Mouse (Mus musculus) mesoderm, embryonic 11.5 days (tissue): Measurements from ENCODE around the gene Tmem220.
"Not testable (repeated sequence)": the region's sequence is repeated elsewhere in the genome, so short reads cannot be mapped to it uniquely, and the experiment has no call there.

Source experiments
- DNase-seq: peaks from one replicate; pipeline ENCODE4 v3.0.0-alpha.2; 2012; ENCODE audit warnings: low read depth, low spot score

The Tmem220 gene

GRCm38 (mm10) chr11:67017801-67018591, 7.0 kb upstream of the Tmem220 start:
- peak; percentile 34 for DNase-seq

GRCm38 (mm10) chr11:67019711-67020475, 5.1 kb upstream of the Tmem220 start:
- no peak for DNase-seq

- DNase-seq, result peak; percentile 80
Measured at GRCm38 (mm10) chr11:67020948-67021347, 4.0 kb upstream of the Tmem220 start.

DNA sequence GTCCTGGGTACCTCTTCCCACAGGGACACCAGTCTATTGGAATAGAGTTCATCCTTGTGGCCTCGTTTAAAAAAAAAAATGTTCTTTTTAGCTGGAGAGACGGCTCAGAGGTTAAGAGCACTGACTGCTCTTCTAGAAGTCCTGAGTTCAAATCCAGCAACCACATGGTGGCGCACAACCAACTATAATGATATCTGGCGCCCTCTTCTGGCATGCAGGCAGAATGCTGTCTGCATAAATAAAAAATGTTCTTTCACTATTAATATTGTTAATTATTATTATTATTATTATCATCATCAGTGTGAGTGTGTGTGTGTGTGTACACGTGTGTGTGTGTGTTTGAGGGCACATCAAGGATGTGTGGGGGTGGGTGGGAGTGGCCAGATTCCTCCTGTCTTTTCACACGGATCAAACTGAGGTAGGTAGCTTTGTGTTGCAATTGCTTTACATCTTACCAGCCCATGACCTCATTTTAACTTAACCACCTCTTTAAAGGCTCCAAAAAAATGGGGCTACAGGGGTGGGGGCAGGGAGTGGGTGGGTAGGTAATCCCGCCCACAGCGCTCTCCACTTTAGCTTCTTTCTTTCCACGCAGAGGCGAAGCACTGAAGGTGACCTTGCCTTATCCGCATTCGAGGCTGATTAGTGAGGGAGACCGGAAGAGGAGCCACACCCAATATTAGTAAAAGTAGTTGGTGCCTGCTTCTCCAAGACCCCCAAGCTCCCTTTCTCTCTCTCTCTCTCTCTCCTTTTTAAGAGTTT, 2.4 kb upstream of the Tmem220 start:
- DNase-seq, result no peak

DNA sequence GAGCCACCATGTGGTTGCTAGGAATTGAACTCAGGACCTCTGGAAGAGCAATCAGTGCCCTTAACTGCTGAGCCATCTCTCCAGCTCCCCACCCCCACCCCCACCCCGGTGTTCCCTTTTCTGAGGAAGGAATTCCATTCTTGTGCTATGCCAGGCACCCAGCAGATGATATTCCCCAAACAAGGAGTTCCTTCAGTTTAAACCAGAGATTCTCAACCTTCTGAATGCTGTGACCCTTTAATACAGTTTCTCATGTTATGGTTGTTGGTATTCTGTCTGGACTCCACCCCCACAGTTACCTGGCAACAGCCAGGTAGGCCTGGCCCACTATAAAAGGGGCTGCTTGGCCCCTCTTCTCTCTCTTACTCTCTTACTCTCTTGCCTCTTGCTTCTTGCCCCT, 1.8 kb upstream of the Tmem220 start:
- DNase-seq, result not testable (repeated sequence)

- DNase-seq, result no peak
Measured at GRCm38 (mm10) chr11:67023802-67024340, 1.1 kb upstream of the Tmem220 start.

DNA sequence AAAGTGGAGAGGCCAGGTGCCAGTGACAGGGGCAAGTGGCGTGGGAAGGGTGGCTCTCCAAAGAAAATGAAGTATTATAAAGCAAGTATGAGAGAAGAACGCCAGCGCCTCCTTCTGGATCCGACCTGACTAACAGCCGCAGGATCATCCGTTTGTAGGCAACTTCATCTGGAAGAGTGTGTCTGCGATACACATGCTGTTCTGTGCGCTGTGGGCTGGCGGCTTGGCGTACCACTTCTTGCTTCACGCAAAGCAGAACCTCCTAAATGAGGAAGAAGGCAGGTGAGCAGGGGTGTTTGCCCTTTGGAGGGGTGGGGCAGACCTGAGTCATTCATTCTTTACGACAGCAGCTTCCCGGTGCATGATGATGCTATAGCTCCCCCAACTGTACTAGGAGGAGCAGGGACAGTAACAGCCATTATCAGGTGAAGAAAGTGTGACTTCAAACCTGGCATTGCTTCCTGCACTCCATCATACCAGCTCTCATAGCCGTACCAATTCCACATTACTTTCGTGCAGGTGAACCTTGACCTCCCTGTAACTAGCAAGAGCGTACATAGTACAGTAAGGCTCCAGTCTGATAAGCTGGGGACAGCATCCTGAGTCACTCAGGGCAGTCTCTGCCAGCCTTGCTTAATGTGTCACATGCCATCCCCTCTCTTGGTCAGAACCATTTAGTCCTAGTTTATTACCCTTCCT, 6.1 kb downstream of the Tmem220 start:
- no peak for DNase-seq

DNA sequence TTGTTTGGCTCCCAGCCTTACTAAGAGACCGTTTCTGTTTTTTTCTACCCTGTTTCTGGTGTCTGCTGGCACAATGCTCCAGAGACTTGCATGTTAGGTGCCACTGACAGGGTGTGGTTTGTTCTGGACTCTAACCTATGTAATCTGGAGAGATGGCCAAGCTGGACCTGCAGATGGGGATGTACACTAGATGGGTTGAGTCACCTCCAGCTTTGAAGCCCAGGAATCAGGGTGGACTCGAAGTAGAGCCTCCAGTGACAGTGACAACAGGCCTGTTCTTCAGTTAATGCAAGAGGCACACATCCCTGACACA, 6.6 kb downstream of the Tmem220 start:
- no peak for DNase-seq

- DNase-seq, result no peak
Measured at GRCm38 (mm10) chr11:67034775-67035485, 10.0 kb downstream of the Tmem220 start.

GRCm38 (mm10) chr11:67036229-67036628, 11.3 kb downstream of the Tmem220 start:
- DNase-seq, result no peak

- DNase-seq, result no peak
Measured at GRCm38 (mm10) chr11:67036892-67037291, 11.9 kb downstream of the Tmem220 start.

DNA sequence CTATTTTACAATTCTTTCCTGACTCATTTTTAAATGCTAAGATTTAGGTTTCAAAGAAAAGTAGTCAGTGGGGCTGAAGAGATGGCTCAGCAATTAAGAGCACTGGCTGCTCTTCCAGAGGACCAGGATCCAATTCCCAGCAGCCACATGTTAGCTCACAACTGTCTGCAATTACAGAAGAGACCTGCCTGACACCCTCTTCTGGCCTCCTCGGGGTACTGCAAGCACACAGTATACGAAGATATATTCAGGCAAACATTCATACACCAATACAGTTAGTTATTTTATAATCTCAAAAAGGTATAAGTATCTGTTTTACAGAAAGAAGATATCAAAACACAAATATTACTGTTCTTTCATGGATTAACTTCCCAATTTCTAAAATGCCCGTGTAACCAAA, 14.8 kb downstream of the Tmem220 start:
- no peak for DNase-seq

DNA sequence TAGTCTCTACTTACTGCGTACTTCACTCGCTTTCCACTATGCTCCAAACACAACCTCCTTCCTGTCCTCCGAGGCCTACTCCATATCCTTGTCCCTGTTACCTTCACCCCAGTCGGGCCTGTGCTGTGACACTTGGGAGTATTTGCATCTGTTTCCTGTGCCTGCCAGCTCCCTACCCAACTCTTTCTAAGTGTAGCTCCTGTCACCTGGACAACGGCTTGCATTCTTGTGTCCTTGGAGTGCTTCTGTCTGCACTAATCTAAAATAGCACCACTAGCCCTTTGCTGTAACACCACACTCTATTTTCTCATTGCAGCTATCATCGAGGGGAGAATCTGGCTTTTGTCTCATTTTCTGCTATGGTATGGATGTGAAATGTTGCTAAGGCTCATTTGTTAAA, 15.5 kb downstream of the Tmem220 start:
- DNase-seq, result no peak

GRCm38 (mm10) chr11:67043007-67043406, 18.1 kb downstream of the Tmem220 start:
- peak; percentile 13 for DNase-seq

GRCm38 (mm10) chr11:67044959-67045358, 20.0 kb downstream of the Tmem220 start:
- no peak for DNase-seq

GRCm38 (mm10) chr11:67047199-67047598, 22.2 kb downstream of the Tmem220 start:
- DNase-seq, result no peak

DNA sequence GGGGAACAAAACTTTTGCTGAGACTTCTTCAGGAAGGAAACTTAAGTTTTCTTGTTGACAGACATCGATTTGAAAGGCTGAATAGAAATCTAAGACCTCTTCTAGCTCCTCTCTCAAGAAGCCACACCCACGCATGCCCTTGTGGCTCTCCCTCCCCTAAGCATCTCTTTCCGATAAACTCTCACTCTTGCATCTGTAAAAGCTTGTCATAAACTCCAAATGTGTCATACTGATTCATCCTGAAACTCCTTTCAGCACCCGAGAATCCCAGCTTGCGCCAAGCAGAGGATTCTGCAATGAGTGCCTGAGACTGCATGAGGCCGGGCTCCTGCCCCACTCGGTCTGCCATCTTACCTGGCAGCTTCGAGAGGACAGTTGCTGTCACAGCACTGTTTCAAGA, 23.5 kb downstream of the Tmem220 start:
- DNase-seq, result no peak

GRCm38 (mm10) chr11:67049256-67049655, 24.3 kb downstream of the Tmem220 start:
- no peak for DNase-seq

DNA sequence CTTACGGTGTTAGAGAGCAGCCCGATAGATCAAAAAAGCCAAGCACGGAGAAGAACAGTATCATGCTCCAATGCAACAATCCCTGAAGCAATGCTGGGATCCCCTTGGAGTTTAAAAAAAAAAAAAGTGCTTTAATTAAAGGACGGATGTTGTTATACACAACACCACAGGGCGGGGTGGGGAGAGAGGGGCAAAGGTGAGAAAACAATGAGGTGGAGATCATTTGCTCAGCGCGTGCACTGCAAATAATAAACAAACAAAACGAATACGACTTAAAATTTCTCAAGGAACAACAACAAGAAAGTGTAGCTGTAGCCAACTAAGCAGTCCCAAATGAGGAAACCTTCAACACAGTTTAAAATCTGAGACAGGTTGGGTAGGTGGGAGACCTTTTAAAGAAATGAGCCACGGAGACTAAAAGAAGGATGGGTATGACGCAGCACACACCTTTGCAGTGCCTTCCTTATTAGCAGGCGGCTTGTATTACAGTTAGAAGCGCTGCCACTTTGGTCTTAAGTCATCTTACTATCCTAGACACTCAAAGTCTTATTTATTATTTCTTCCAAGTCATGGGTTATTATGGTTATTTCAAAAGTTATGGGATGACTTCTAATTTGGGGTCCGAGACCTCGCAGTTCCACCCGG, 26.8 kb downstream of the Tmem220 start:
- DNase-seq, result no peak

GRCm38 (mm10) chr11:67052321-67052952, 27.5 kb downstream of the Tmem220 start, which contains the start of the genes Adprm and Sco1:
Gene Adprm (minus strand): TSS chr11:67052594.
Gene Sco1 (plus strand): TSS chr11:67052670.
- DNase-seq, result peak; percentile 87
